Mouse (Mus musculus) stomach, embryonic 15.5 days (tissue): ENCODE data around the gene Synj2. TPM values are rescaled to one million over a fixed set of nuclear protein-coding genes. Genes with fewer than 3 reads are reported as not detected.

ENCODE experiments used
- ATAC-seq: fragments of 200-750 bp; cut with Nextera tagmentation; 2 replicates; pipeline ENCODE4 v1.8.0; 2017; ENCODE audit warnings: low read depth, moderate number of reproducible peaks, moderate TSS enrichment; ENCODE audit not compliant: insufficient read depth, low FRiP score
- H3K27ac ChIP-seq: fragments of 300-500 bp; sonication (generic); 2 replicates; pipeline ENCODE4 v1.5.1; 2015; ENCODE audit warnings: mild to moderate bottlenecking, inconsistent platforms
- H3K27me3 ChIP-seq: fragments of 300-500 bp; sonication (generic); replicated peaks from 2 replicates; pipeline ENCODE4 v1.6.1; 2015; ENCODE audit warnings: inconsistent platforms
- H3K36me3 ChIP-seq: fragments of 300-500 bp; sonication (generic); 2 replicates; pipeline ENCODE4 v1.6.1; 2015; ENCODE audit warnings: inconsistent platforms
- H3K4me1 ChIP-seq: fragments of 300-500 bp; sonication (generic); 2 replicates; pipeline ENCODE4 v1.6.1; 2015; ENCODE audit warnings: inconsistent platforms
- H3K4me2 ChIP-seq: fragments of 300-500 bp; sonication (generic); 2 replicates; pipeline ENCODE4 v1.6.1; 2015; ENCODE audit warnings: mild to moderate bottlenecking, inconsistent platforms
- H3K4me3 ChIP-seq: fragments of 300-500 bp; sonication (generic); replicated peaks from 2 replicates; pipeline ENCODE4 v1.5.1; 2015; ENCODE audit warnings: inconsistent platforms
- H3K9ac ChIP-seq: fragments of 300-500 bp; sonication (generic); 2 replicates; pipeline ENCODE4 v1.6.1; 2015; ENCODE audit warnings: inconsistent platforms
- H3K9me3 ChIP-seq: fragments of 300-500 bp; sonication (generic); 2 replicates; pipeline ENCODE4 v1.6.1; 2016; ENCODE audit warnings: inconsistent platforms
- WGBS: fragments of 180-500 bp; shearing (Covaris S2); methylation state at CpG from one replicate; pipeline ENCODE4 v1.1.7; 2015; 5-methylcytosine and 5-hydroxymethylcytosine counted together
- polyA plus RNA-seq: library from polyadenylated mRNA; unstranded; fragments of >200 nt; fragmentation: Nextera tagmentation; extraction: Ambion mirVana; gene quantifications from 2 replicates; pipeline ENCODE4 v1.2.1, GENCODE M21; 2015

The Synj2 gene
- polyA plus RNA-seq, 1 experiment from 2014 or later: 5.9 TPM

DNA sequence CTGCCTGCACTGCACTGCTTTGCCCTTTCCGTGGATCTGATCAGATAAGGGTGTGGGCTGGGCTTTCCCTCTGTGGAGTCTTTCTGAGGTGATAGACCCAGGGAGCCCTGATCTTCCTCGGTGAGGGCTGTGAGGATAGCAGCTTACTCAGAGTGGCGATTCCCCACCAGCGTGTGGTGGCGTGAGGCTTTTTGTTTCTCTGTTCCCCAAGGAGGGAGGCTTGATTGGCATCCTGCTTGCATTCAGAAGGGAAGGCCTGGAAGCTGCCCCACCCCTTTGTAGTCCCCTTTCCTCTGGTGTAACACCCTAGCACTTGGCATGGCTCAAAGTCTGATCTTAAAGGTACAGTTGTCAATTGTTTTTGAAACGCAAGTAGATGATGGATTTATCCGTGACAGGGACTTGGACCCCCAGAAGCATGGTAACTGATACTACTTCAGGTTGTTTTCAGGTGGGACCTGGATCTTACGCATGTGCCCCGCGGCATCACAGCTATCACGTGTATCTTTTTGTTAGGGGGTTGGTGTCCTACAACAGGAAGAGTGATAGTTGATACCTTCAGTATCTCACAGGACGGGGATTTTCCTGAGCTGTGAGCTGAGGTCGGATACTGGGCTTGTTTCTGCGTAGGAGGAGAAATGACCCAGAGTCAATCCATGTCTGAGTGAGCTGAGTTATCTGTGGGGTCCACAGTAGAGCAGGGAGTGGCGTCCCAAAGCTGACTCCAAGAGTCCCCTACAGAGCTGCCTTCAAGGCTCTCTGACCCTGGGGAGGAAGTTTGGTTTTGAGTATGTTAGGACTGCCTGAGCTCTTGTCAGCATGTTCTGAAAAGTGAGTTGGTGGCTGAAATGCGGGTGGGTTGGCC lies 36.2 kb downstream of the Synj2 start:
- Histone ChIP-seq H3K4me2 (peak overlapping the region; percentile 42), H3K9ac (no peak overlapping the region)

DNA sequence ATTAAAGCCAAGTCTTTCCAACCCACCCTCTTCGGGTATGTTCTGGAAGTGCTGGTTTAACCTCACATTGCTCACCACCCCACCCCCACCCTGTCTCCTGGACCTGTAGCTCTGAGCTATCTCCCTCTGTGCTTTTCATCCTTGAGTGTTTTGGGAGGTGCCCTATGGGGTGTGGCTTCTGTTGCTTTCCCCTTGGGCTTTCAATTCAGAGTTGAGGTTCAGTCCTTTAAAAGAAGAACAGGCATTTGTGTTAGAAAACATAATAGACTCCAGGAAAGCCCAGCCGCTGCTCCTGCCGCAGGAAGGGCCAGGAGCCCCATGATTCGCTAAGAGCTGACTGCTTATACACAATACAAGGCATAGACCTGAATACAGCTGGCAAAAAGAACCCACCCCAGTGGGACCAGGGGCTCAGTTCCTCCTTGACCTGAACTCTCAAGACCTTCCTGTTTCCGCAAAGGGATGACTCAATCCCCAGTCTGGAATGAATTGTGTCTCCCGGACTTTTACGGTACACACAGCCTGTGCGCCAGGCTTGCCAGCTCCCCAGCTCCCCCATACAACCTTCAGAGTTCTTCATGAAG lies 36.9 kb downstream of the Synj2 start:
- Histone ChIP-seq H3K27ac (peak overlapping the region; percentile 67), H3K4me3 (no peak overlapping the region), H3K9ac (no peak overlapping the region), H3K36me3 (no peaks in the 10 kb centered on the region), H3K27me3 (no peaks in the 10 kb centered on the region), H3K4me1 (peaks cover 36% of the 10 kb centered on the region), H3K4me2 (no peak overlapping the region), H3K9me3 (no peaks in the 10 kb centered on the region)
- WGBS: 67% methylated on average over 8 of the region's 8 CpGs
- no peak for ATAC-seq

More for the DNA sequence above, 36.2 kb downstream of the Synj2 start:
- H3K27ac ChIP-seq: peak overlapping the region; percentile 67
- H3K36me3 ChIP-seq: no peaks in the 10 kb centered on the region
- H3K27me3 ChIP-seq: no peaks in the 10 kb centered on the region
- H3K9me3 ChIP-seq: no peaks in the 10 kb centered on the region
- no peak overlapping the region for H3K4me3 ChIP-seq
- ATAC-seq: peak; percentile 31; the same call in 1 of the 2 replicates
- peaks cover 36% of the 10 kb centered on the region for H3K4me1 ChIP-seq
- 52% methylated on average over 16 of the region's 16 CpGs for WGBS

DNA sequence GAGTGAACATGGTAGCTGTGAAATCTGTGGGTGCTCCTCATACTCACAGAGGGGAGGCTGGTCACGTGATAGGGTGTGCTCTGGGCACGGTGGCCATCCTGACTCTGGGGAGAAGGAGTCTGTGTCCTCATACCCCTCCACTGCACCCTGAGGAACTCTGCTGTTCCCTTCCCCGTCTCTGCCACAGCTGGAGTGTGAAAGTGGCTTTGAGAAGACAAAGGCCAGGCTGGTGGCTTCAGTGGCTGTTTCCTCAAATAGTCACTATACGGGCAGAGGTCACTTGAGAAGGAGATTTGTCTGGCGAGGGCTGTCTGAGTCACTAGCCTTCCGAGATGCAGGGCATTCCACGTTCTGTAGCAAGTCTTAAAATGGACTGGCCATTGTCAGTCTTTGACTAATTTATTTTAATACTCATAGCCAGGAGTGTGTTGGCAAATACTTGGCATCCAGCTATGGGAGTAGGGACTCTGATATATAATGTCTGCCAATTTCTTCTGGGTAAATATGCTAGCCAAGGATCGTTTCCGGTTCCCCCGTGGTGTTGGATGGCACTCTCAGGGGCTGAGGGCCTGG lies 37.5 kb downstream of the Synj2 start:
- 62% methylated on average over 10 of the region's 10 CpGs for WGBS
- Histone ChIP-seq H3K9me3 (no peaks in the 10 kb centered on the region), H3K27me3 (no peaks in the 10 kb centered on the region), H3K9ac (no peak overlapping the region), H3K4me2 (no peak overlapping the region), H3K27ac (peak overlapping the region; percentile 67), H3K36me3 (no peaks in the 10 kb centered on the region), H3K4me3 (no peak overlapping the region), H3K4me1 (peaks cover 36% of the 10 kb centered on the region)
- no peak for ATAC-seq

GRCm38 (mm10) chr17:5980860-5981259 lies 39.8 kb downstream of the Synj2 start:
- no peak for ATAC-seq
- no peaks in the 10 kb centered on the region for H3K27me3 ChIP-seq
- H3K27ac ChIP-seq: no peak overlapping the region
- no peak overlapping the region for H3K9ac ChIP-seq
- no peak overlapping the region for H3K4me2 ChIP-seq
- H3K9me3 ChIP-seq: no peaks in the 10 kb centered on the region
- H3K4me3 ChIP-seq: no peak overlapping the region
- H3K36me3 ChIP-seq: no peaks in the 10 kb centered on the region
- WGBS: 40% methylated on average over 6 of the region's 6 CpGs
- H3K4me1 ChIP-seq: peaks cover 30% of the 10 kb centered on the region

DNA sequence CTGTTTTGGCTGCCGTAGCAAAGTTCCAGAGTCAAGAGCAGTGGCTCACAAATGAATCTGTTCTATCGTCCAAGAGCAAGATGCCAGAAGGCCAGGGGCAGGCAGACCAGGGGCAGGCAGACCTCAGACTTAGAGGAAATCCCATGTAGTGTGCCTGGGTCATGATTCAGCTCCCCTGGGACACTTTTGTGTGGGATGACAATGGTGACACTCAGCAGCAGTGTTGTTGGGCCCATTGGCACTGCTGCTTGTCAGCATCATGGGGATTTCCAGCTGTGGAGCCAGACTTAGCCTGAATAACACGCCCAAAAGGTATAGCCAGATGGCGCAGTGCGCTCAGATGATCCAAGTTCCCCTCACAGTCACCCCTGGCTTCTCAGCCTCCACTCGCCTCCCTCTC lies 42.1 kb downstream of the Synj2 start:
- no peaks in the 10 kb centered on the region for H3K27me3 ChIP-seq
- no peak overlapping the region for H3K4me3 ChIP-seq
- ATAC-seq: no peak
- H3K9me3 ChIP-seq: no peaks in the 10 kb centered on the region
- H3K36me3 ChIP-seq: no peaks in the 10 kb centered on the region
- no peak overlapping the region for H3K4me2 ChIP-seq
- no peak overlapping the region for H3K9ac ChIP-seq
- H3K27ac ChIP-seq: no peak overlapping the region
- H3K4me1 ChIP-seq: peaks cover 23% of the 10 kb centered on the region
- 82% methylated on average over 6 of the region's 6 CpGs for WGBS

DNA sequence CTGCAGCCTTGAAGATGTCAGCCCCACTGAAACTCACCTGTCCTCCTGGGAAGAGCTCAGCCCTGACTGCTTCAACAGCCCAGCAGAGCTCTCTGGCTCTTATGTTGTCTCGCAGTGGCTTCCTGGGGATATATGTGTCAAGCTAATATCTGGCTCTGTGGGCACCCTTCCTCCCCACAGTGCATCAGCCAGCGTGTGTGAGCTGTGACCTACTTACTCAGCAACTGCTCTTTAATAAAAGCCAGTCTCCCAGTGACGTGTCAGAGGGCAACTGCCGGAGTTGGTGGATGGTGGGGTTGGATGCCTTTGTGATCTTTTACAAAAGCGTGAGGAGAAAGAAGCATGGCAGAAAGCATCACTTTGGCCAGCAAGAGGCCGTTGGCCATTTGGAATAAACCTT lies 42.8 kb downstream of the Synj2 start:
- no peaks in the 10 kb centered on the region for H3K9me3 ChIP-seq
- no peak overlapping the region for H3K27ac ChIP-seq
- no peak overlapping the region for H3K4me2 ChIP-seq
- peaks cover 20% of the 10 kb centered on the region for H3K4me1 ChIP-seq
- no peaks in the 10 kb centered on the region for H3K36me3 ChIP-seq
- H3K27me3 ChIP-seq: no peaks in the 10 kb centered on the region
- WGBS: 83% methylated on average over 6 of the region's 6 CpGs
- no peak overlapping the region for H3K4me3 ChIP-seq
- H3K9ac ChIP-seq: no peak overlapping the region
- ATAC-seq: no peak

DNA sequence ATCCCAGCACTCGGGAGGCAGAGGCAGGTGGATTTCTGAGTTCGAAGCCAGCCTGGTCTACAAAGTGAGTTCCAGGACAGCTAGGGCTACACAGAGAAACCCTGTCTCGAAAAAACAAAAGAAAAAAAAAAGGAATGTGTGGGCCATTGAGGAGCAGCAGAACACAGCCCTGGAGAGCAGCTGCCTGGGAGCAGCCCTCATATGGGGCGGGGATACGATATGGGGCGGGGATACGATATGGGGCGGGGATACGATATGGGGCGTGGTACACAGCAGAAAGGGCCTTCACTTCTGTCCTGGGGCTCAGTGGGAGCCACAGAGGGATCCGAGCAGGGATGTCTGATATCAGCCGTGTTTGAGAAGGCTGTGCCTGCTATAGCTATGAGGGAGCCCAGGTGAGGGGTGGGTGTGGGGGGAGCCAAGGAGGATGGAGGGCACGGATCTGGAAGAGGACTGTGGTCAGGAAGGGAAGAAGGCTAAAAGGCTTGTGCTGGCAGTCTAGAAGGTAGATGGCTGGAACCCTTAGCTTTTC lies 43.7 kb downstream of the Synj2 start:
- Histone ChIP-seq H3K27ac (no peak overlapping the region), H3K4me1 (peaks cover 20% of the 10 kb centered on the region), H3K4me2 (no peak overlapping the region), H3K27me3 (no peaks in the 10 kb centered on the region), H3K9ac (no peak overlapping the region), H3K36me3 (no peaks in the 10 kb centered on the region), H3K4me3 (no peak overlapping the region), H3K9me3 (no peaks in the 10 kb centered on the region)
- 67% methylated on average over 13 of the region's 13 CpGs for WGBS
- ATAC-seq: no peak

DNA sequence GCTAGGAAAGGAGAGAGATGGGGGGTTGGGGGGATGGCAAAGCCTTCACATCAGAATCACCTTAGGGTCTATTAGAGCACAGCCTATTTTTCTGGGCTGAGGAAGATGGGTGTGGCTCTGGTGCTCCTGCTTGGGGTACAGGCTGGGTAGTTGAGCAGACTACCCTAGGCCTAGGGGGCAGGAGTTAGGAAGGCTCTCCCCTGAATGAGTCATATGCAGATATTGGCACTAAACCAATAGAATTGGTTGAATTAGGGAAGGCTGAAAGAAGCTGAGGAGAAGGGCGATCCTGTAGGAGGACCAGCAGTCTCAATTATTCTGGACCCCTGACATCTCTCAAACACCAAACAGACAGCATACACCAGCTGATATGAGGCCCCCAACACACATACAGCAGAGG lies 44.2 kb downstream of the Synj2 start:
- Histone ChIP-seq H3K27ac (no peak overlapping the region), H3K4me2 (no peak overlapping the region), H3K4me3 (no peak overlapping the region), H3K36me3 (no peaks in the 10 kb centered on the region), H3K4me1 (peaks cover 20% of the 10 kb centered on the region), H3K27me3 (no peaks in the 10 kb centered on the region), H3K9me3 (no peaks in the 10 kb centered on the region), H3K9ac (no peak overlapping the region)
- whole genome bisulfite sequencing: 68% methylated on average over 1 of the region's 1 CpGs
- ATAC-seq: no peak

DNA sequence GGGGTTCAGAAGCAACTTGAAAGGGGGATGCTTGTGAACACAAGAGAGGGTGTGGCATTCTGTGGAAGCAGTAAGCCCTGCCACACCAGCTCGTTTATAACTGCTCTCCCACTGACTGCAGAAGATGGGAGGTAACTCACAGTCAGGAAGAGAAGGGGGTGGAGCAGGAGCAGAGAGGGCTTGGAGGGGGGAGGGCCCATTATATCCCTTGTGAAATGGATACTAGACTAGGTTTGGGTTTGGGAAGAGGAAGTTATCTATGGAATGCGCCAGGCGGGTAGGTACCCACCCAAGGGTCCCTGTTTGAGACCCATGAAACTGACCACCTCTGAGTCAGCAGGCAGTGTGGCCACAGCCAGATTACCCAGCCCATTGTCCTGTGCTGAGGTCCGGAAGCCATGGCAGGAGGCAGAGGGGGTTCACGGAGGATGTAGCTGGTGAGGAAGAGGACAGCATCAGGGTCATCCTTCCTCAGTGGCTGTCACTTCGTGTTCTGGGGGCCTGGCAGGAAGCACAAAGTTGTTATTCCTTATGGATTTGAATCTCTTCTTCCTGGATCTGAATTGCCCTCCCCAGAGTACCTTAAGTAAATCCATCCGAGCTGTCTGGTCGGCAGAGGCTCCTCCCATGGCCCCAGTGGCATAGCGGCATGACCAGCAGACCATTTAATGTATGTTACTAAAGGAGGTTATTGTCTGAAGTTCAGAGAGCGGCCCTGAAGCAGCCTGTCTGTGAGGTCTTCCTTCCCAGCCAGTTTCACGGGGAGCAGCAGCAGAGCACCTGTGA lies 46.4 kb downstream of the Synj2 start:
- no peaks in the 10 kb centered on the region for H3K36me3 ChIP-seq
- no peak overlapping the region for H3K4me3 ChIP-seq
- peaks cover 20% of the 10 kb centered on the region for H3K4me1 ChIP-seq
- H3K9ac ChIP-seq: no peak overlapping the region
- H3K9me3 ChIP-seq: no peaks in the 10 kb centered on the region
- ATAC-seq: peak; percentile 28; the same call in 1 of the 2 replicates
- no peak overlapping the region; the same call in 1 of the 2 replicates for H3K27ac ChIP-seq
- 52% methylated on average over 11 of the region's 11 CpGs for WGBS
- H3K27me3 ChIP-seq: no peaks in the 10 kb centered on the region
- no peak overlapping the region for H3K4me2 ChIP-seq

DNA sequence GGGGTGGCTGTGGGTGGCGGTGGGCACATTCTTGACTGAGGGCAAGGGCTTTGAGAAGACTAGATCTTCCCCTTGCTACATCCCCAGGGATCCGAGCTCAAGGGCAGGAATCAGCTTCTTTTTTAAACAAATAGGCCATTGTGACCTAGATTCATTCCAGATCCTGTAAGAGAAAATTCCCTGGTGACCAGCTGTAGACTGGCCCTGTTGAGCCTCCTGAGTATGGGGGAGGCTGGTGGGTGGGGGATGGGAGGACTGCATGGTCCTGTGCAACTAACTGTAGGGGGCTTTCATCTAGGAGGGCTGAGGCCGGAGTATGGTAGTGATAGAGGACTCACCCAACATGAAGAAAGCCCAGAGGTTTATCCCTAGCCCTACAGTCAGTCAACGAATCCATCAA lies 47.0 kb downstream of the Synj2 start:
- H3K27ac ChIP-seq: no peak overlapping the region
- H3K4me2 ChIP-seq: no peak overlapping the region
- H3K9me3 ChIP-seq: no peaks in the 10 kb centered on the region
- no peak for ATAC-seq
- no peaks in the 10 kb centered on the region for H3K36me3 ChIP-seq
- H3K9ac ChIP-seq: no peak overlapping the region
- H3K27me3 ChIP-seq: no peaks in the 10 kb centered on the region
- H3K4me1 ChIP-seq: peaks cover 20% of the 10 kb centered on the region
- 73% methylated on average over 4 of the region's 4 CpGs for WGBS
- no peak overlapping the region for H3K4me3 ChIP-seq

- no peaks in the 10 kb centered on the region for H3K27me3 ChIP-seq
- WGBS: 76% methylated on average over 5 of the region's 5 CpGs
- no peak; the same call in 1 of the 2 replicates for ATAC-seq
These were observed 51.9 kb downstream of the Synj2 start for GRCm38 (mm10) chr17:5992866-5993580.

More at GRCm38 (mm10) chr17:5992866-5993580, 51.9 kb downstream of the Synj2 start:
- H3K4me1 ChIP-seq: peaks cover 24% of the 10 kb centered on the region
- no peak overlapping the region for H3K27ac ChIP-seq
- H3K4me3 ChIP-seq: no peak overlapping the region
- no peaks in the 10 kb centered on the region for H3K9me3 ChIP-seq
- no peak overlapping the region for H3K9ac ChIP-seq
- no peak overlapping the region for H3K4me2 ChIP-seq
- no peaks in the 10 kb centered on the region for H3K36me3 ChIP-seq
